Mouse (Mus musculus): ENCODE results near the gene Spata13. TPM values are rescaled to one million over a fixed set of nuclear protein-coding genes. Genes with fewer than 3 reads are reported as not detected.

The Spata13 gene
- polyA plus RNA-seq (2016; fragmentation: Nextera tagmentation; extraction: Ambion mirVana), result 12.5 and 14.0 TPM in 2 replicates

GRCm38 (mm10) chr14:60633961-60634864 is at the start of gene Spata13:
Gene Spata13, plus strand, starts transcription at chr14:60634001.
- peak within 1 kb of the TSS; percentile 86 for H3K27ac ChIP-seq
- H3K4me1 ChIP-seq, result peaks cover 46% of the 10 kb centered on the region
- peak; percentile 97 for DNase-seq (ENCODE audit: low spot score)
- H3K36me3 ChIP-seq, result no peaks in the 10 kb centered on the region
- H3K9me3 ChIP-seq (replicated peaks), result no peaks in the 10 kb centered on the region
- H3K27me3 ChIP-seq (ENCODE audit: low read depth, poor library complexity, severe bottlenecking), result peaks cover 20% of the 10 kb centered on the region; the same call in 1 of the 2 replicates
- H3K4me3 ChIP-seq, result peak within 1 kb of the TSS; percentile 81
- WGBS, result under 1% methylated on average over 50 of the region's 50 CpGs

- H3K27me3 ChIP-seq (ENCODE audit: low read depth, poor library complexity, severe bottlenecking), result no peaks in the 10 kb centered on the region
- H3K9me3 ChIP-seq (replicated peaks), result no peaks in the 10 kb centered on the region
- H3K4me3 ChIP-seq, result no peak overlapping the region
- DNase-seq (ENCODE audit: low spot score), result no peak
- WGBS, result 70% methylated on average over 15 of the region's 15 CpGs
- H3K36me3 ChIP-seq, result no peaks in the 10 kb centered on the region
- peak overlapping the region; percentile 44; the same call in 1 of the 2 replicates for H3K27ac ChIP-seq
- peaks cover 15% of the 10 kb centered on the region; the same call in 1 of the 2 replicates for H3K4me1 ChIP-seq
Observed at GRCm38 (mm10) chr14:60586687-60587453, 46.9 kb upstream of the Spata13 start.

DNA sequence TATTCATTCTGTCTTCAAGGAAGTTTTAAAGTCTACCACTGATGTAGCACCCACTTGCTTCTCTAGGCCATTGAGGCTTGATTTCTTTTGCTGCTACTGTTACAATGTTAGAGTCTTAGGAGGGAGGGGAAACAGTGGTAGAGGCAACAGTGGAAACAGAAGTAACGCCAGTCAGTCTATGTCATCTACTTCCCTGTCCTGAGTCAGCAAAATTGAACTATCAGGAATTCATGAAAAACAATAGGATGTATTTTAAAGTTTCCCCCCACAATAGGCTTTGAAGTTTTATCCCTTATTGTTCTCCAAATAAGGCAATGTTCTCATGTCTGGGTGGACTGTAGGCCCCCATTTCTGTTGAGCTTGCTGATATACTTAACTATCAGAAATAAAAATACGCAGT is 44.8 kb upstream of the Spata13 start:
- no peak for DNase-seq (ENCODE audit: low spot score)
- Histone ChIP-seq H3K27me3 (ENCODE audit: low read depth, poor library complexity, severe bottlenecking) (no peaks in the 10 kb centered on the region), H3K27ac (peak overlapping the region; percentile 27; the same call in 1 of the 2 replicates), H3K36me3 (no peaks in the 10 kb centered on the region), H3K4me1 (peaks cover 15% of the 10 kb centered on the region; the same call in 1 of the 2 replicates), H3K9me3 (replicated peaks) (no peaks in the 10 kb centered on the region), H3K4me3 (no peak overlapping the region)
- WGBS, result 91% methylated on average over 2 of the region's 2 CpGs

DNA sequence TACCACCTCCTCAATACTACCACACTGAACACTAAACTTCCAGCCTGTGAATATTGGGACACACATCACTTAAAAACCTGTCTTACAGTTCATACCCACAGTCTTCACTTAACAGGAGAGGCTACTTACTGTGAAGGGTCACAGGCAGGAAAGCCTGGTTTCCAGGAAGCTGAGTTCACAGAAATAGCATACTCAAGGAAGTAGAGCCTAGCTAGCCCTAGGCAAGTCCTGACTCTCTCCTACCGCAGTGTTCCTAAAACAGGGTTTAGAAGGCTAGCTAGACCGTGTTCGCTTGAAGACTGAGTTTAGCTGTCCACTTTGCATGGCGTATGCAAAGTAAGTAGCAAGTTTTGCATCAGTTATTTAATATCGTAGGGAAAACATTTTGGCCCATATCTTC is 41.5 kb upstream of the Spata13 start:
- no peaks in the 10 kb centered on the region for H3K36me3 ChIP-seq
- no peaks in the 10 kb centered on the region for H3K27me3 ChIP-seq (ENCODE audit: low read depth, poor library complexity, severe bottlenecking)
- no peak overlapping the region for H3K4me3 ChIP-seq
- H3K9me3 ChIP-seq (replicated peaks), result no peaks in the 10 kb centered on the region
- no peak for DNase-seq (ENCODE audit: low spot score)
- H3K4me1 ChIP-seq, result peaks cover 12% of the 10 kb centered on the region; the same call in 1 of the 2 replicates
- 89% methylated on average over 5 of the region's 5 CpGs for WGBS
- H3K27ac ChIP-seq, result no peak overlapping the region

GRCm38 (mm10) chr14:60592822-60593221 is 41.0 kb upstream of the Spata13 start:
- DNase-seq (ENCODE audit: low spot score), result no peak
- Histone ChIP-seq H3K4me3 (no peak overlapping the region), H3K36me3 (no peaks in the 10 kb centered on the region), H3K4me1 (peaks cover 17% of the 10 kb centered on the region), H3K27me3 (ENCODE audit: low read depth, poor library complexity, severe bottlenecking) (no peaks in the 10 kb centered on the region), H3K9me3 (replicated peaks) (no peaks in the 10 kb centered on the region), H3K27ac (no peak overlapping the region; the same call in 1 of the 2 replicates)
- WGBS, result 79% methylated on average over 7 of the region's 7 CpGs

GRCm38 (mm10) chr14:60597571-60597970 is 36.2 kb upstream of the Spata13 start:
- no peak overlapping the region for H3K4me3 ChIP-seq

GRCm38 (mm10) chr14:60599044-60599443 is 34.8 kb upstream of the Spata13 start:
- 76% methylated on average over 2 of the region's 2 CpGs for WGBS
- peaks cover 14% of the 10 kb centered on the region for H3K4me1 ChIP-seq
- H3K27ac ChIP-seq, result no peak overlapping the region
- H3K4me3 ChIP-seq, result no peak overlapping the region
- H3K9me3 ChIP-seq (replicated peaks), result no peaks in the 10 kb centered on the region
- no peaks in the 10 kb centered on the region for H3K36me3 ChIP-seq
- DNase-seq (ENCODE audit: low spot score), result no peak
- no peaks in the 10 kb centered on the region for H3K27me3 ChIP-seq (ENCODE audit: low read depth, poor library complexity, severe bottlenecking)

More at GRCm38 (mm10) chr14:60597571-60597970, 36.2 kb upstream of the Spata13 start:
- Histone ChIP-seq H3K36me3 (no peaks in the 10 kb centered on the region), H3K4me1 (peaks cover 14% of the 10 kb centered on the region), H3K27me3 (ENCODE audit: low read depth, poor library complexity, severe bottlenecking) (no peaks in the 10 kb centered on the region), H3K27ac (no peak overlapping the region), H3K9me3 (replicated peaks) (no peaks in the 10 kb centered on the region)
- WGBS, result 0% methylated on average over 4 of the region's 4 CpGs
- no peak for DNase-seq (ENCODE audit: low spot score)

- Histone ChIP-seq H3K36me3 (no peaks in the 10 kb centered on the region), H3K4me1 (0 out of 2 replicates have a peak, but pooled peaks cover 4% of the 10 kb centered on the region), H3K27me3 (ENCODE audit: low read depth, poor library complexity, severe bottlenecking) (no peaks in the 10 kb centered on the region), H3K9me3 (replicated peaks) (no peaks in the 10 kb centered on the region), H3K27ac (no peak overlapping the region), H3K4me3 (no peak overlapping the region)
- 69% methylated on average over 2 of the region's 2 CpGs for WGBS
- DNase-seq (ENCODE audit: low spot score), result no peak
Observed at GRCm38 (mm10) chr14:60605564-60605963, 28.2 kb upstream of the Spata13 start.

DNA sequence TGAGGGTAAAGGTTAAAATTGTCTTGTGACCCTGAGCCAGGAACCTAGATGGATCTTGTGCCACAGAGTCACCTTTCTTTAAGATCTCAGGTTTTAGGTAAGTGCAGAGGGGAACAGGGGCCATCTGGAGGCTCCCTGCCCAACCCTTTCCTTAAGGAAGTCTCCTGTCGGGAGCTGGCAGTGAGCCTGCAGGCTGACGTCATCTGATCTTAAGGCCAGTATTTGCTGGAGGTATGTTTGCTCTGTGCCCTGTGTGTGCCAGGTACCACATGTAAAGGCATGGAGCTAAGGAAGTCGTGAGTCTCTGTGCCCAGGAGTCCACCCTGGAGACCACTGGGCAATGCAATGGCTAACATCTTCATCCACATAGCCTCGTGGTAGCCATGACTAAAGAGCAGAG is 27.6 kb upstream of the Spata13 start:
- Histone ChIP-seq H3K4me1 (0 out of 2 replicates have a peak, but pooled peaks cover 4% of the 10 kb centered on the region), H3K9me3 (replicated peaks) (no peaks in the 10 kb centered on the region), H3K27ac (no peak overlapping the region), H3K27me3 (ENCODE audit: low read depth, poor library complexity, severe bottlenecking) (no peaks in the 10 kb centered on the region), H3K36me3 (no peaks in the 10 kb centered on the region), H3K4me3 (no peak overlapping the region)
- DNase-seq (ENCODE audit: low spot score), result no peak
- 67% methylated on average over 4 of the region's 4 CpGs for WGBS

- 90% methylated on average over 4 of the region's 4 CpGs for WGBS
- Histone ChIP-seq H3K9me3 (replicated peaks) (no peaks in the 10 kb centered on the region), H3K27ac (no peak overlapping the region), H3K4me3 (no peak overlapping the region), H3K4me1 (0 out of 2 replicates have a peak, but pooled peaks cover 4% of the 10 kb centered on the region), H3K36me3 (no peaks in the 10 kb centered on the region), H3K27me3 (ENCODE audit: low read depth, poor library complexity, severe bottlenecking) (no peaks in the 10 kb centered on the region)
- no peak for DNase-seq (ENCODE audit: low spot score)
Observed at GRCm38 (mm10) chr14:60607743-60608142, 26.1 kb upstream of the Spata13 start.

DNA sequence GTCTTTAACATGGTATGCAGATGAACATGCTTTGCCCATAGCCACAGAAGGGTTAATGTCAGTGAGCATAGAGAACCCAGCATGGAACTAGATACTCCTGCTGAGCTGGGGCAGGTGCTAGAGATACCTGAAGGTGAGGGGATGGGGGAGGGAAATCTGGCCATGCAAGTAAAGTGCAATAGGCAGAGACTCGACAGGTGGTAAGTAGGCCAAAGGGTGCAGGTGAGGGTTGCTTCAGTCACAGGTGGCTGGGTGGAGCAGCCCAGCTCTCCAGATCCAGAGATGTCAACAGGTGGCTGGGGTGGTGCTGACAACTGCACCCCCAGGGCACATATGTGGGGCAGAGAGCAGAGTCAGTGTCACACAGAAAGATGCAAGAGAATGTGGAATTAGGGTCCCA is 24.6 kb upstream of the Spata13 start:
- Histone ChIP-seq H3K4me3 (no peak overlapping the region), H3K27me3 (ENCODE audit: low read depth, poor library complexity, severe bottlenecking) (no peaks in the 10 kb centered on the region), H3K4me1 (0 out of 2 replicates have a peak, but pooled peaks cover 4% of the 10 kb centered on the region), H3K36me3 (no peaks in the 10 kb centered on the region), H3K9me3 (replicated peaks) (no peaks in the 10 kb centered on the region), H3K27ac (no peak overlapping the region)
- no peak for DNase-seq (ENCODE audit: low spot score)
- WGBS, result 77% methylated on average over 1 of the region's 1 CpGs

DNA sequence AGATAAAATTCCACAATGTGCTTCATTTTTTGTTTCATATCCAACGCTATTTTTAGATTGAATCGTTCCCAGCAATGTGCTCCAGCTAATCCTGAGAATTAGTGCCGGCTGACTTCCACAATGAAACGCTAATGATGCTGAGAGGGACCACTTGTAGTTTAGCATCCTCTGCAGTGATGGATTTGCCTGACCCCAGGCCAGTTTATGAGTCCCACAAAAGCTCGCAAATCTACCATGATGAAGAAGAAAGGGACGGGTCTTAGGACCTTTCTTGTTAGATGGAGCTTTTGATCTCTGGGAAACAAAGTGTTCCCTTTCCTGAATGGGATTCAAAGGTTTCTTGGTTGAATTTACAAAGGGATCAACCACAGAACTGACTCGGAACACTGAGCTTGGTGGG is 21.1 kb upstream of the Spata13 start:
- 22% methylated on average over 7 of the region's 7 CpGs for WGBS
- DNase-seq (ENCODE audit: low spot score), result no peak
- Histone ChIP-seq H3K9me3 (replicated peaks) (no peaks in the 10 kb centered on the region), H3K27ac (no peak overlapping the region), H3K36me3 (no peaks in the 10 kb centered on the region), H3K27me3 (ENCODE audit: low read depth, poor library complexity, severe bottlenecking) (no peaks in the 10 kb centered on the region), H3K4me1 (no peaks in the 10 kb centered on the region), H3K4me3 (no peak overlapping the region)

GRCm38 (mm10) chr14:60621076-60621475 is 12.7 kb upstream of the Spata13 start:
- no peak overlapping the region for H3K27ac ChIP-seq
- DNase-seq (ENCODE audit: low spot score), result no peak
- no peaks in the 10 kb centered on the region for H3K9me3 ChIP-seq (replicated peaks)
- H3K27me3 ChIP-seq (ENCODE audit: low read depth, poor library complexity, severe bottlenecking), result no peaks in the 10 kb centered on the region
- H3K36me3 ChIP-seq, result no peaks in the 10 kb centered on the region
- H3K4me1 ChIP-seq, result peaks cover 15% of the 10 kb centered on the region
- H3K4me3 ChIP-seq, result no peak overlapping the region
- WGBS, result 66% methylated on average over 9 of the region's 9 CpGs
